Mouse (Mus musculus): ENCODE measurements around the gene Olfr169. TPM values are rescaled to one million over a fixed set of nuclear protein-coding genes. Genes with fewer than 3 reads are reported as not detected.
"Not testable (repeated sequence)": the region's sequence is repeated elsewhere in the genome, so short reads cannot be mapped to it uniquely, and the experiment has no call there.

Olfr169 gene
- not detected in 2 replicates for polyA plus RNA-seq (2014; fragmentation: Nextera tagmentation; extraction: Ambion mirVana)

GRCm38 (mm10) chr16:19571709-19572108, at the start of gene Olfr169:
Olfr169 (minus strand) TSS chr16:19571809.
- H3K27me3 ChIP-seq (ENCODE audit: insufficient read depth, low read length); H3K9me3 ChIP-seq (ENCODE audit: low read depth, low read length); H3K36me3 ChIP-seq (ENCODE audit: insufficient read depth); H3K4me2 ChIP-seq; H3K4me1 ChIP-seq (ENCODE audit: insufficient read depth); H3K27ac ChIP-seq (ENCODE audit: low read depth); H3K9ac ChIP-seq; ATAC-seq (ENCODE audit: insufficient read depth); DNase-seq; H3K4me3 ChIP-seq (ENCODE audit: low read depth, low read length): not testable (repeated sequence)
- 72% methylated on average over 2 of the region's 2 CpGs for WGBS

GRCm38 (mm10) chr16:19611782-19612181, 40.2 kb upstream of the Olfr169 start, which contains the start of gene Olfr170:
Olfr170 (minus strand) TSS chr16:19611882.
- 81% methylated on average over 2 of the region's 2 CpGs for WGBS

DNA sequence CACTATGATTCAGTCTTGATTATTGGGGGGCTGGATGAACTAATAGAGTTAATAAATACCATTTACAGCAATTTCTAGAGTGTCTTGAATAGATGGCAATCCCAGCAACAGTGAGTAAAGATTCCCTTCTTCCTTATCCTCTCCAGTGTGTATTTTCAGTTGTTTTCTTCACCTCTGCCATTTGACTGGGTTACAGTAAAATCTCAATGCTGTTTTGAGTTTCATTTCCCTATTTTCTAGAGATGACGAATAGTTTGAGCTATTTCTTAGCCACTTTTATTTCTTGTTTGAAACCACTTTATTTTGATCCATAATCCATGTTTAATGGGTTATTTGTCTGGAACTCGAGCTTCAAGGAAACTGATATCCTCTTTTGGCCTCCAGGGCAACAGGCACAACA, 31.6 kb upstream of the Olfr169 start:
- H3K27me3 ChIP-seq (ENCODE audit: insufficient read depth, low read length) = no peaks in the 10 kb centered on the region

More at GRCm38 (mm10) chr16:19611782-19612181, 40.2 kb upstream of the Olfr169 start, which contains the start of gene Olfr170:
- not testable (repeated sequence) for ATAC-seq (ENCODE audit: insufficient read depth); H3K4me1 ChIP-seq (ENCODE audit: insufficient read depth); H3K9me3 ChIP-seq (ENCODE audit: low read depth, low read length); H3K9ac ChIP-seq; H3K27me3 ChIP-seq (ENCODE audit: insufficient read depth, low read length); H3K36me3 ChIP-seq (ENCODE audit: insufficient read depth); DNase-seq; H3K27ac ChIP-seq (ENCODE audit: low read depth); H3K4me3 ChIP-seq (ENCODE audit: low read depth, low read length); H3K4me2 ChIP-seq

DNA sequence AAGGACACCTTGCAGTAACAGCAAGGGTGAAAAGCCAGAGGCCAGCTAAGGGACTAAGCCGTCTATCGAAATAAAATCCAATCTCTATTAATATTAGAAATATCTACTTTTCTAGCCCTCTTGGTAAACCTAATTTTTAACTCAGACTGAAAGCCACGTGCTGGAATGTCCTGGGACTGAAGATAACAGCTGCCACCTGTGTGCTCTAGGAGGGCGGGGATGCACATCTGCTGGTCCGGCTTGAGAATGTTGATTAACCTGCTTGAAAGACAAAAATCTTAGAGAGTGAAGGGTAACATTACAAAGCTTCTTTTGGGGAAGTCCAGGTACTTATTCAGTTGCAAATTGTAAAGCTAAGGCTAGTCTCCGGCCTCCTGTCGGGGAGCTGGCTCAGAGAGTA, 18.2 kb downstream of the Olfr169 start:
- not testable (repeated sequence) for H3K27ac ChIP-seq (ENCODE audit: low read depth); H3K9me3 ChIP-seq (ENCODE audit: low read depth, low read length); ATAC-seq (ENCODE audit: insufficient read depth); H3K9ac ChIP-seq; H3K4me1 ChIP-seq (ENCODE audit: insufficient read depth); DNase-seq; H3K27me3 ChIP-seq (ENCODE audit: insufficient read depth, low read length); H3K4me3 ChIP-seq (ENCODE audit: low read depth, low read length); H3K36me3 ChIP-seq (ENCODE audit: insufficient read depth); H3K4me2 ChIP-seq
- 83% methylated on average over 7 of the region's 7 CpGs for WGBS

More for the DNA sequence above, 31.6 kb upstream of the Olfr169 start:
- ATAC-seq (ENCODE audit: insufficient read depth) (no peak), DNase-seq (no peak)
- no peaks in the 10 kb centered on the region; the same call in 1 of the 2 replicates for H3K9me3 ChIP-seq (ENCODE audit: low read depth, low read length)
- no peak overlapping the region for H3K4me3 ChIP-seq (ENCODE audit: low read depth, low read length)
- no peak for TF ChIP-seq CTCF (IDR thresholded peaks at IDR 0.05; ENCODE audit: low read depth)
- H3K9ac ChIP-seq = no peak overlapping the region
- H3K4me2 ChIP-seq = no peak overlapping the region
- H3K36me3 ChIP-seq (ENCODE audit: insufficient read depth) = no peaks in the 10 kb centered on the region
- H3K4me1 ChIP-seq (ENCODE audit: insufficient read depth) = no peaks in the 10 kb centered on the region
- no peak overlapping the region for H3K27ac ChIP-seq (ENCODE audit: low read depth)
- 59% methylated on average over 2 of the region's 2 CpGs for WGBS

DNA sequence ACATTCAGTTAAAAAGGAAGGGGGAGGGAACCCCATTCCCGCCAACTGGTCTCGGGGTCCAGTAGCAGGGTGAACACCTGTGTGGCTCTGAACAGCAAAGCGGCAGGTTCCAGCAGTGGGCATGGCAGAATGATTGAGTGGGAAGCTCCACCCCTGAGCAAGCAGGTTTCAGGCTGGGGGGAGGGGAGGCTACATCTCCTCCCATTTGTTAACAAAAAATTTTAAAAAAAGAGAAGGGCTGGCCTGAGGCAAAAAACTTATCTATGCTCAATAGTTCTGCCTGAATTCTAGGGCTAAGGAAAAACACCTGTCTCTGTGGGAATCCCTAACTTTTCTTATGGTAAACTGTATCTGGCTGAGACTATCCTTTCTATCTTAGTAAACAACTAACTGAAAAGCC, 19.4 kb downstream of the Olfr169 start:
- H3K9ac ChIP-seq; DNase-seq; H3K4me1 ChIP-seq (ENCODE audit: insufficient read depth); H3K27me3 ChIP-seq (ENCODE audit: insufficient read depth, low read length); ATAC-seq (ENCODE audit: insufficient read depth); H3K4me3 ChIP-seq (ENCODE audit: low read depth, low read length); H3K27ac ChIP-seq (ENCODE audit: low read depth); H3K36me3 ChIP-seq (ENCODE audit: insufficient read depth); H3K4me2 ChIP-seq; H3K9me3 ChIP-seq (ENCODE audit: low read depth, low read length): not testable (repeated sequence)
- WGBS = 80% methylated on average over 3 of the region's 3 CpGs

- ATAC-seq (ENCODE audit: insufficient read depth) (no peak), DNase-seq (no peak)
- no peak for TF ChIP-seq CTCF (IDR thresholded peaks at IDR 0.05; ENCODE audit: low read depth)
Measured at GRCm38 (mm10) chr16:19535455-19535854, 36.2 kb downstream of the Olfr169 start, which contains the start of gene Olfr168. Olfr168 (minus strand) TSS chr16:19535555.

DNA sequence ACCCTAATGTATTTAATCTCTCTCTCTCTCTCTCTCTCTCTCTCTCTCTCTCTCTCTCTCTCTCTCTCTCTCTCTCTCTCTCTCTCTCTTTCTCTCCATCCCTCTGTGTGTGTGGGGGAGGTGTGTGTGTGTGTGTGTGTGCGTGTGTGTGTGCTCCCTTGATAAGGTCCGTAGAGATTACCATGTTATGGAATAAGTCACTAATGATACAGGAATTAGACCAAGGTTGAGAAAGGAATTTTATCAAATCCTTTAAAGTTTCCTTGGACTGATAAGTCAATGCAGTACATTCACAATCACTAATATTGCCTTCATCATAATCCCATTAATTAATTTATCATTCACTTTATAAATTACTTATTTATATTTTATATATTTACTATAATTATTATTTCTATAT, 49.4 kb downstream of the Olfr169 start, which contains the start of gene Olfr167:
TSS of gene Olfr167 (minus strand) at position 101 of the 400 bp plus-strand sequence.
- Histone ChIP-seq H3K36me3 (ENCODE audit: insufficient read depth) (no peaks in the 10 kb centered on the region), H3K4me3 (ENCODE audit: low read depth, low read length) (no peak within 1 kb of the TSS), H3K9ac (no peak within 1 kb of the TSS), H3K27ac (ENCODE audit: low read depth) (no peak within 1 kb of the TSS), H3K4me2 (no peak within 1 kb of the TSS), H3K4me1 (ENCODE audit: insufficient read depth) (no peaks in the 10 kb centered on the region), H3K9me3 (ENCODE audit: low read depth, low read length) (no peaks in the 10 kb centered on the region), H3K27me3 (ENCODE audit: insufficient read depth, low read length) (no peaks in the 10 kb centered on the region)
- WGBS = 74% methylated on average over 2 of the region's 2 CpGs
- no peak for TF ChIP-seq CTCF (IDR thresholded peaks at IDR 0.05; ENCODE audit: low read depth)
- DNase-seq = no peak
- ATAC-seq (ENCODE audit: insufficient read depth) = no peak

More at GRCm38 (mm10) chr16:19535455-19535854, 36.2 kb downstream of the Olfr169 start, which contains the start of gene Olfr168:
- Histone ChIP-seq H3K4me3 (ENCODE audit: low read depth, low read length) (no peak within 1 kb of the TSS), H3K4me2 (no peak within 1 kb of the TSS), H3K9me3 (ENCODE audit: low read depth, low read length) (no peaks in the 10 kb centered on the region), H3K36me3 (ENCODE audit: insufficient read depth) (no peaks in the 10 kb centered on the region), H3K4me1 (ENCODE audit: insufficient read depth) (no peaks in the 10 kb centered on the region), H3K9ac (no peak within 1 kb of the TSS), H3K27me3 (ENCODE audit: insufficient read depth, low read length) (no peaks in the 10 kb centered on the region), H3K27ac (ENCODE audit: low read depth) (no peak within 1 kb of the TSS)

Other genes starting within 250 kb of the Olfr169 start
- gene Olfr165, start 148.7 kb downstream of the Olfr169 start, polyA plus RNA-seq (2014; fragmentation: Nextera tagmentation; extraction: Ambion mirVana) = not detected in 2 replicates
- not detected in 2 replicates for gene Olfr166, start 88.1 kb downstream of the Olfr169 start, polyA plus RNA-seq (2014; fragmentation: Nextera tagmentation; extraction: Ambion mirVana)
- not detected in 2 replicates for gene Olfr167, start 49.5 kb downstream of the Olfr169 start, polyA plus RNA-seq (2014; fragmentation: Nextera tagmentation; extraction: Ambion mirVana)
- not detected in 2 replicates for gene Olfr168, start 36.3 kb downstream of the Olfr169 start, polyA plus RNA-seq (2014; fragmentation: Nextera tagmentation; extraction: Ambion mirVana)
- gene Olfr170, start 40.1 kb upstream of the Olfr169 start, polyA plus RNA-seq (2014; fragmentation: Nextera tagmentation; extraction: Ambion mirVana) = not detected in 2 replicates
- gene Olfr171, start 58.1 kb upstream of the Olfr169 start, polyA plus RNA-seq (2014; fragmentation: Nextera tagmentation; extraction: Ambion mirVana) = not detected in 2 replicates
- 4.3 and 4.7 TPM in 2 replicates for gene Lamp3, start 134.6 kb upstream of the Olfr169 start, polyA plus RNA-seq (2014; fragmentation: Nextera tagmentation; extraction: Ambion mirVana)
- 26.1 and 28.6 TPM in 2 replicates for gene B3gnt5, start 188.4 kb upstream of the Olfr169 start, polyA plus RNA-seq (2014; fragmentation: Nextera tagmentation; extraction: Ambion mirVana)

All from lung, embryonic 14.5 days (tissue).